Mouse (Mus musculus): ENCODE data around the gene 4930415L06Rik. TPM values are rescaled to one million over a fixed set of nuclear protein-coding genes. Genes with fewer than 3 reads are reported as not detected.

The 4930415L06Rik gene
- total RNA-seq (2023): not detected

GRCm38 (mm10) chrX:89932752-89933151 is at the start of gene 4930415L06Rik:
Gene 4930415L06Rik, minus strand, starts transcription at chrX:89932852.

Other genes with a start within 250 kb of the 4930415L06Rik start
- gene 4932429P05Rik, start 180.6 kb downstream of the 4930415L06Rik start, total RNA-seq (2023): not detected